In the genomic region with DNA sequence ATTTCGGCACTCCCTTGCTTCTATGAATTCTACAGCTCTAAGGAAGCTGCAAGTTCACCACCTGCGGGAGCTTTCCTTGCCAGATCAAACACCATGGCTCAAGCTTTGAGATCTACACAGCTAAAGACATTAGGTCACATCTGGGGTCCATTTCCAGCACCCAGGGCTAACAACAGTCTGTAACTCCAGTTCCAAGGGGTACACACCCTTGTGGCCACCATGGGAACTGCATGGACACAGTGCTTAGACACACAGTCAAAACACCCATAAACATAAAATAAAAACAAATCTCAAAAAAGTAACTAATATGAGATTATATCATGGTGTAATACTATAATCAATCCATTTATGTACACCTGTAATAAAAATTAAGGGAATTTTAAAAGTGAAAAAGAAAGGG, we compare ENCODE assay signal across 8 mouse cellular contexts.
DNase-seq lines count a peak whose midpoint lies in the region; ATAC-seq and TF ChIP-seq lines count a peak whose summit lies in the region.

No protein-coding gene starts in this region.

- H3K79me2 ChIP-seq in heart, adult 2 months (replicated peaks; ENCODE audit: control insufficient read depth, insufficient read depth, low read length): no peaks in the 10 kb centered on the region

- H3K27me3 ChIP-seq in heart, adult 2 months (ENCODE audit: control insufficient read depth, insufficient read depth, low read length): no peaks in the 10 kb centered on the region
- H3K27me3 ChIP-seq in heart, embryonic 11.5 days (ENCODE audit: control insufficient read depth, insufficient read depth, low read length): no peaks in the 10 kb centered on the region

- intact Hi-C loops in heart, adult 2 months (cut with DNase I): no loop called here

- no peak for TF ChIP-seq POLR2A in heart, adult 2 months (IDR thresholded peaks at IDR 0.05; ENCODE audit: insufficient read depth, low read depth, low read length)

- peak in 1 of 2 experiments; percentile 29 for DNase-seq in heart, adult 2 months
- DNase-seq in CD4-positive helper T cell, adult 2 months (ENCODE audit: low read depth, low spot score): peak; percentile 38
- peak; percentile 26 for DNase-seq in brain, adult 2 months (ENCODE audit: low read depth, low spot score)
- DNase-seq in lung, postnatal 10 days: peak; percentile 31
- DNase-seq in yolk sac, embryonic 10.5 days (ENCODE audit: low spot score): no peak
- no peak for DNase-seq in frontal cortex, postnatal 25 days (ENCODE audit: low spot score in 2 of 2)

- H3K9ac ChIP-seq in heart, adult 2 months (ENCODE audit: low read depth, low read length): no peak overlapping the region
- H3K9ac ChIP-seq in heart, embryonic 11.5 days (ENCODE audit: low read depth, low read length): no peak overlapping the region

- no peaks in the 10 kb centered on the region for H3K4me1 ChIP-seq in heart, adult 2 months (ENCODE audit: control insufficient read depth, insufficient read depth, low read length)
- H3K4me1 ChIP-seq in heart, embryonic 11.5 days (ENCODE audit: control insufficient read depth, insufficient read depth, low read length): no peaks in the 10 kb centered on the region

- no peak overlapping the region for H3K4me2 ChIP-seq in heart, embryonic 11.5 days

- 94% methylated on average over 2 of the region's 2 CpGs for WGBS in heart, adult 2 months
- WGBS in heart, embryonic 11.5 days (ENCODE audit: insufficient replicate concordance): 82% methylated on average over 2 of the region's 2 CpGs

- TF ChIP-seq EP300 in heart, adult 2 months (IDR thresholded peaks at IDR 0.05; ENCODE audit: insufficient read depth, low read depth, low read length): no peak

- H3K4me3 ChIP-seq in heart, adult 2 months: no peak overlapping the region
- H3K4me3 ChIP-seq in heart, embryonic 11.5 days (ENCODE audit: low read depth, low read length): no peak overlapping the region

- H3K27ac ChIP-seq in heart, adult 2 months: no peak overlapping the region
- H3K27ac ChIP-seq in heart, embryonic 11.5 days (ENCODE audit: low read depth, low read length): no peak overlapping the region

- no peaks in the 10 kb centered on the region for H3K9me3 ChIP-seq in heart, embryonic 11.5 days (replicated peaks; ENCODE audit: control insufficient read depth, low read length)

- ATAC-seq in heart, embryonic 11.5 days (replicated peaks; ENCODE audit: insufficient number of reproducible peaks, low FRiP score, low TSS enrichment): no peak
- no peak for ATAC-seq in erythroid progenitor cell, adult 5-6 weeks (replicated peaks; ENCODE audit: low FRiP score, poor library complexity, severe bottlenecking)

- H3K36me3 ChIP-seq in heart, adult 2 months (ENCODE audit: control insufficient read depth, insufficient read depth, low read length): no peaks in the 10 kb centered on the region
- no peaks in the 10 kb centered on the region for H3K36me3 ChIP-seq in heart, embryonic 11.5 days (ENCODE audit: control insufficient read depth, insufficient read depth, low read length)

- peak; percentile 69 for TF ChIP-seq CTCF in heart, adult 2 months (IDR thresholded peaks at IDR 0.05)

Comparison
In these comparisons a context has a peak if more than half of its experiments do, and no peak if none do; other contexts are left out.
1. DNase-seq: peak in CD4-positive helper T cell, adult 2 months (single experiment), brain, adult 2 months (single experiment) and lung, postnatal 10 days (single experiment); none in yolk sac, embryonic 10.5 days (single experiment) and frontal cortex, postnatal 25 days (0 of 2).